Mouse (Mus musculus): Measurements from ENCODE around the gene Myadm. TPM values are rescaled to one million over a fixed set of nuclear protein-coding genes. Genes with fewer than 3 reads are reported as not detected.
A peak's percentile ranks its signal among the peaks of the same experiment; 100 is the strongest.

The Myadm gene
- total RNA-seq (2012; rRNA removed), result 3.7 and 4.4 TPM in 2 replicates
- total RNA-seq (2014; rRNA removed), result 3.4 and 4.6 TPM in 2 replicates
- 18.0 and 22.6 TPM in 2 replicates for polyA plus RNA-seq (2012; ENCODE audit: insufficient read length, low read depth)

GRCm38 (mm10) chr7:3288976-3289970, at the start of gene Myadm, which contains the start of gene Prkcg:
TSS of gene Myadm (plus strand) at chr7:3289080.
TSS of gene Prkcg (plus strand) at chr7:3289179.
- H3K4me1 ChIP-seq (ENCODE audit: control insufficient read depth in 1 of 2, insufficient read depth in 2 of 2), result peaks cover 18 to 79% of the 10 kb centered on the region in 2 experiments
- in situ Hi-C loops (cut with MboI; ENCODE audit: low pct_ligation_motif_present, low pct_unique_long_range_greater_than_20kb, low sequenced_read_pairs), result no loop called here
- H3K9me3 ChIP-seq (replicated peaks; ENCODE audit: low read length), result no peaks in the 10 kb centered on the region
- peak; percentile 72; the same call in 1 of the 2 replicates for TF ChIP-seq UBTF (IDR thresholded peaks at IDR 0.05; ENCODE audit: low read depth, low read length)
- TF ChIP-seq MEF2A (IDR thresholded peaks at IDR 0.05; ENCODE audit: borderline replicate concordance, low read depth, low read length), result 0 out of 2 replicates have a peak, but pooled peaks have one; percentile 22
- TF ChIP-seq ELF1 (IDR thresholded peaks at IDR 0.05; ENCODE audit: low read depth, low read length), result 0 out of 2 replicates have a peak, but pooled peaks have one; percentile 42
- TF ChIP-seq NRF1 (IDR thresholded peaks at IDR 0.05; ENCODE audit: low read depth, low read length), result no peak
- TF ChIP-seq JUN (IDR thresholded peaks at IDR 0.05; ENCODE audit: insufficient read depth, low read depth, low read length), result no peak
- TF ChIP-seq EP300 (IDR thresholded peaks at IDR 0.05; ENCODE audit: low read length), result peak; percentile 25; the same call in 1 of the 2 replicates
- no peak for TF ChIP-seq CTCF (conservative IDR thresholded peaks at IDR 0.05 in 1 of 2, IDR thresholded peaks at IDR 0.05 in 1 of 2; ENCODE audit: low read depth in 2 of 2, low read length in 2 of 2)
- peak; percentile 59 for TF ChIP-seq ZNF384 (IDR thresholded peaks at IDR 0.05; ENCODE audit: low read depth, low read length)
- TF ChIP-seq ZC3H11A (IDR thresholded peaks at IDR 0.05; ENCODE audit: low read depth, low read length), result no peak
- 0 out of 2 replicates have a peak, but pooled peaks have one; percentile 57 for TF ChIP-seq ZMIZ1 (IDR thresholded peaks at IDR 0.05; ENCODE audit: low read depth, low read length)
- TF ChIP-seq MYC (IDR thresholded peaks at IDR 0.05; ENCODE audit: low read depth, low read length), result no peak
- TF ChIP-seq KAT2A (IDR thresholded peaks at IDR 0.05; ENCODE audit: insufficient replicate concordance, low read length), result no peak
- TF ChIP-seq NELFE (IDR thresholded peaks at IDR 0.05; ENCODE audit: low read depth, low read length), result 0 out of 2 replicates have a peak, but pooled peaks have one; percentile 28
- TF ChIP-seq USF2 (conservative IDR thresholded peaks at IDR 0.05; ENCODE audit: low read depth, low read length), result no peak
- TF ChIP-seq MXI1 (IDR thresholded peaks at IDR 0.05; ENCODE audit: low read depth, low read length), result peak; percentile 50; the same call in 1 of the 2 replicates
- peak; percentile 75 for TF ChIP-seq CHD2 (IDR thresholded peaks at IDR 0.05; ENCODE audit: low read length)
- peak; percentile 18; the same call in 1 of the 2 replicates for TF ChIP-seq HCFC1 (IDR thresholded peaks at IDR 0.05; ENCODE audit: low read depth, low read length)
- peak; percentile 48; the same call in 1 of the 2 replicates for TF ChIP-seq IRF4 (IDR thresholded peaks at IDR 0.05; ENCODE audit: low read depth, low read length)
- peak; percentile 69; the same call in 1 of the 2 replicates for TF ChIP-seq TCF12 (IDR thresholded peaks at IDR 0.05; ENCODE audit: low read depth, low read length)
- peak; percentile 57 for TF ChIP-seq POLR2A (IDR thresholded peaks at IDR 0.05; ENCODE audit: low read depth, low read length)
- TF ChIP-seq GABPA (IDR thresholded peaks at IDR 0.05; ENCODE audit: insufficient replicate concordance, low read depth, low read length), result no peak
- peak; percentile 9; the same call in 1 of the 2 replicates for TF ChIP-seq BHLHE40 (IDR thresholded peaks at IDR 0.05; ENCODE audit: low read depth, low read length)
- TF ChIP-seq MAZ (IDR thresholded peaks at IDR 0.05; ENCODE audit: low read depth, low read length), result peak; percentile 83
- H3K36me3 ChIP-seq (replicated peaks in 1 of 2; ENCODE audit: control insufficient read depth in 1 of 2, insufficient read depth in 1 of 2, low read length in 1 of 2), result peaks cover 0 to 2% of the 10 kb centered on the region in 2 experiments
- peak; percentile 71 for DNase-seq (ENCODE audit: extremely low read depth)
- no peak within 1 kb of the TSS for H3K27ac ChIP-seq (ENCODE audit: insufficient read depth, low read depth)
- peak within 1 kb of the TSS; percentile 29 to 52 (median 46) for H3K4me3 ChIP-seq (replicated peaks in 1 of 3; ENCODE audit: low read depth in 2 of 3, low read length in 2 of 3, poor library complexity in 1 of 3)
- H3K79me2 ChIP-seq (replicated peaks; ENCODE audit: control insufficient read depth, extremely low read depth, insufficient read depth, poor library complexity, severe bottlenecking), result no peaks in the 10 kb centered on the region
- H3K9ac ChIP-seq (ENCODE audit: insufficient read depth, low read depth), result peak within 1 kb of the TSS; percentile 69
- peak within 1 kb of the TSS; percentile 96 for H3K4me2 ChIP-seq (ENCODE audit: insufficient read depth, low read depth, poor library complexity, severe bottlenecking)
- H3K27me3 ChIP-seq (replicated peaks), result no peaks in the 10 kb centered on the region
- dilution Hi-C loops (cut with MboI; ENCODE audit: extremely low pct_ligation_motif_present, extremely low pct_unique_long_range_greater_than_20kb, low sequenced_read_pairs), result no loop called here
